Mouse (Mus musculus) hindbrain, embryonic 10.5 days (tissue): Measurements from ENCODE around the gene Kcnq1. TPM values are rescaled to one million over a fixed set of nuclear protein-coding genes. Genes with fewer than 3 reads are reported as not detected.

Source experiments
- DNase-seq: peaks from one replicate; pipeline ENCODE4 v3.0.0-alpha.2; 2017; ENCODE audit warnings: low spot score
- H3K27ac ChIP-seq: fragments of 300-500 bp; sonication (generic); 2 replicates; pipeline ENCODE4 v1.5.1; 2016; ENCODE audit warnings: mild to moderate bottlenecking, moderate library complexity
- H3K27me3 ChIP-seq: fragments of 300-500 bp; sonication (generic); 2 replicates; pipeline ENCODE4 v1.6.1; 2016; ENCODE audit warnings: mild to moderate bottlenecking; ENCODE audit not compliant: poor library complexity, insufficient read depth, severe bottlenecking
- H3K36me3 ChIP-seq: fragments of 300-500 bp; sonication (generic); 2 replicates; pipeline ENCODE4 v1.6.1; 2016; ENCODE audit warnings: mild to moderate bottlenecking, moderate library complexity
- H3K4me1 ChIP-seq: fragments of 300-500 bp; sonication (generic); replicated peaks from 2 replicates; pipeline ENCODE4 v1.6.1; 2016; ENCODE audit warnings: mild to moderate bottlenecking
- H3K4me3 ChIP-seq: fragments of 300-500 bp; sonication (generic); 2 replicates; pipeline ENCODE4 v1.5.1; 2016; ENCODE audit warnings: mild to moderate bottlenecking, moderate library complexity
- H3K9me3 ChIP-seq: fragments of 300-500 bp; sonication (generic); 2 replicates; pipeline ENCODE4 v1.6.1; 2016; ENCODE audit warnings: mild to moderate bottlenecking, moderate library complexity
- WGBS: fragments of 180-500 bp; shearing (Covaris S2); methylation state at CpG from one replicate; pipeline ENCODE4 v1.1.7; 2016; 5-methylcytosine and 5-hydroxymethylcytosine counted together
- polyA plus RNA-seq: library from polyadenylated mRNA; unstranded; fragments of >200 nt; fragmentation: Nextera tagmentation; extraction: Ambion mirVana; gene quantifications from 2 replicates; pipeline ENCODE4 v1.2.1, GENCODE M21; 2016

Gene Kcnq1
- polyA plus RNA-seq, 1 experiment from 2014 or later = 2.3 TPM

- H3K27me3 ChIP-seq = peaks cover 18% of the 10 kb centered on the region
- H3K4me1 ChIP-seq = 0 out of 2 replicates have a peak, but pooled peaks cover 2% of the 10 kb centered on the region
- no peak overlapping the region for H3K27ac ChIP-seq
- H3K4me3 ChIP-seq = no peak overlapping the region
- WGBS = 63% methylated on average over 1 of the region's 1 CpGs
- no peak for DNase-seq
- no peaks in the 10 kb centered on the region for H3K36me3 ChIP-seq
- no peaks in the 10 kb centered on the region for H3K9me3 ChIP-seq
Measured at GRCm38 (mm10) chr7:143095554-143095907, 10.6 kb upstream of the Kcnq1 start.

DNA sequence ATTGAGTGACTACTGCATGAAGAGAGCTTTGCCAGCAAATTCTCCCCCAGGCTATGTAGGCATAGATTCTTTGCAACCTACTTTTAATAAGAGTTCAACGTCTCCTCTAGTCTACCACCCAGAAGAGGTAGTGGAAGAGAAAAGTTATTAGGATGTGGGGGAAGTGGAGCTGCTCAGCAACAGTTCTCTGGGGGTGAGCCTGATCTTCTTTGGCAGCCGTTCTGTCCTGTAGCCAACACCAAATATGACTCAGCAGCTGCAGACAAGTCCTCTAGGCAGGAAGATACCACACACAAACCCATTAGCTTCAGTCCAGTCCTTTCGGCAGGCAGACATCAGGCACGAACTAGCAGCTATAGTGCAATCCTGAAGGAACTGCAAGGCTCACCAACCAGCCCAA, 5.4 kb upstream of the Kcnq1 start:
- peaks cover 34% of the 10 kb centered on the region for H3K27me3 ChIP-seq
- DNase-seq = no peak

DNA sequence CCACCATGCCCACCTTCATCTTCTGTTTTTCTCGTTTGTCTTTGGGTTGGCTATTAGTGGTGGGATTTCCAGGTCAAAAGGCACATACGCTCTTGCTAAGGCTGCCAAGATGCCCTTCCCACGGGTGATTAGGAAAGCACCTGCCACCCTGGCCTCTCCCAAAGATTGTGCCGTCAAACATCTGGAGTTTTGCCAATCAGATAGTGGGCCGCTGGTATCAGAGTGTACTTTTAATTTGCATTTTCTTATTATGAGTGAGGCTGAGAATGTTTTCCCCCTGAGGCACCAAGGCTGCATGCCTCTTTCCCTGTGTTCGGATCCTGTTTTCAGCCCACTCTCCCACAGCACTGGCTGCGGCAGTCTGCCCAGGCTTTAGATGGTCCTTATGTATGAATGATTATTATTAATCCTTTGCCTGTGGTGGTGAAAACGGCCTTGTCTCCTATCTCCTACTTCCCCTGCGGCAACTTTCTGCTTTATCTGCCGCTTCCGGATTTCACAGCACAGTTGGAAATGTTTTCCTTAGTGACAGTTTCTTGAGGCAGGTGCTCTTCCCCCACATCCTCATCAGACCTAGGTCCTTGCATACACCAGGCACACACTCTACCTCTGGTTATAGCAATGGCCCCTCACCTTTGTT, 784 bp upstream of the Kcnq1 start:
- Histone ChIP-seq H3K27ac (no peak overlapping the region), H3K36me3 (no peaks in the 10 kb centered on the region), H3K4me1 (peaks cover 36% of the 10 kb centered on the region), H3K27me3 (peaks cover 71% of the 10 kb centered on the region), H3K9me3 (no peaks in the 10 kb centered on the region), H3K4me3 (no peak overlapping the region)
- DNase-seq = no peak
- WGBS = 75% methylated on average over 11 of the region's 11 CpGs

More for the DNA sequence above, 5.4 kb upstream of the Kcnq1 start:
- Histone ChIP-seq H3K36me3 (no peaks in the 10 kb centered on the region), H3K9me3 (no peaks in the 10 kb centered on the region), H3K27ac (no peak overlapping the region), H3K4me1 (no peaks in the 10 kb centered on the region), H3K4me3 (no peak overlapping the region)
- WGBS = 82% methylated on average over 4 of the region's 4 CpGs

DNA sequence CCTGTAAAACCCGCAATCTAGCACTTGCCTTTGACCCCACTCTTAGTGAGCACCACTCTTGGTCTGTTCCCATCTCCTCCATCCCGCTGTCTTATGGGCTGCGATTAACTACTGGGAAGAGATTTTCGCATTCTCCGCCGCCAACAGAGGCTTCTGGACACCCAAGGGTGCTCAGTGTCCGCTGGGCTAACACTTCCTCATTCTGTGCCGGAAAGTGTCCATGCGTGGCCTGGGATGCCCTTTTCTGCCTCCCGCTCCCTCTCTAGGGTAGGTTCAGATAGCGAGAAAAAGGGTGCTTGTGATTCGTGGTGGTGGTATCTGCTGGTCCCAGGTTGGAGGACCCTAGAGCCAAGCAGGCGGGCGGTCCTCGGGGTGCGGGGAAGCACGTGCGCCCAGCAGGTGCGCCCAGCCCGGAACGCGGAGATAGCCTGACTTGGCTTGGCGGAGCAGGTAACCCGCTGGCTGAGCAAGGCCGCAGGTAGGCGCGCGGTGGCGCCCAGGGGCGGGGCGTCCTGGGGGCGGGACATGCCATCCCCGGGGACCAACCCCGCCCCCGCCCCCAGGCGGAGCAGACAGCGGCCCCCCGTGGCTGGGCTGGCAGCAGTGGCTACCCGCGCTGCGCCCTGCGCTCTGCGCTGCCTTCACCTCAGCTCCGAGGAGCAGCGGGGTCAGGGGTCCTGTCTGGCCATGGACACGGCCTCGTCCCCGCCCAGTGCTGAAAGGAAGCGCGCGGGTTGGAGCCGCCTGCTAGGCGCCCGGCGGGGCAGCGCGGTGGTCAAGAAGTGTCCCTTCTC, 707 bp downstream of the Kcnq1 start:
- H3K27ac ChIP-seq = 0 out of 2 replicates have a peak overlapping the region, but pooled peaks have one; percentile 13
- WGBS = 7% methylated on average over 56 of the region's 57 CpGs
- peak overlapping the region; percentile 51 for H3K4me3 ChIP-seq
- peak; percentile 26 for DNase-seq
- H3K36me3 ChIP-seq = no peaks in the 10 kb centered on the region
- peaks cover 36% of the 10 kb centered on the region for H3K4me1 ChIP-seq
- H3K9me3 ChIP-seq = no peaks in the 10 kb centered on the region
- peaks cover 82% of the 10 kb centered on the region for H3K27me3 ChIP-seq

DNA sequence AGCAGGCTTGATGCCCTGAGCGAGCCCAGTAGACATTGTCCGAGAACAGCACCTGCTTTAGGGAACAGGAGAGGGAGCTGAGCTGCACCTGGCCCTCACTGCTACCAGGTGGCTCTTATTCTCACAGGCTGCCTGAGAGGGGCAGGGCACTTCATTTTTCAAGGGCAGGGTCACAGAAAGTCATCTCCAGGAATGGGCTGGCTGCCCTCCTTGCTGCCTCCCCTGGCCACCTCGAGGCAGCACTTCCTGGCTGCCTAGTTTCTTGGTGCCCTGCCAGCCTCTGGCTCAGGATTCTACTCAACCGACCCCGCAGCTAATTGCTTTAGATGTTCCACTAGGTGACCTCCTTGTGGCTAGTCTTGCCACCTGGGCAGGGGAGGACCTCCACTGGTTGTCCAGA, 2.0 kb downstream of the Kcnq1 start:
- Histone ChIP-seq H3K27me3 (peaks cover 75% of the 10 kb centered on the region), H3K9me3 (no peaks in the 10 kb centered on the region), H3K4me1 (peaks cover 36% of the 10 kb centered on the region), H3K4me3 (no peak overlapping the region), H3K36me3 (no peaks in the 10 kb centered on the region), H3K27ac (no peak overlapping the region)
- DNase-seq = no peak
- WGBS = 53% methylated on average over 5 of the region's 5 CpGs

- 39% methylated on average over 3 of the region's 3 CpGs for WGBS
Measured at GRCm38 (mm10) chr7:143108996-143109660, 3.0 kb downstream of the Kcnq1 start.

GRCm38 (mm10) chr7:143109696-143110095, 3.5 kb downstream of the Kcnq1 start:
- Histone ChIP-seq H3K4me3 (no peak overlapping the region), H3K27ac (0 out of 2 replicates have a peak overlapping the region, but pooled peaks have one; percentile 12), H3K9me3 (peaks cover 6% of the 10 kb centered on the region), H3K27me3 (peaks cover 67% of the 10 kb centered on the region), H3K36me3 (no peaks in the 10 kb centered on the region), H3K4me1 (peaks cover 36% of the 10 kb centered on the region)
- no peak for DNase-seq
- 59% methylated on average over 3 of the region's 3 CpGs for WGBS

More at GRCm38 (mm10) chr7:143108996-143109660, 3.0 kb downstream of the Kcnq1 start:
- Histone ChIP-seq H3K4me3 (no peak overlapping the region), H3K36me3 (no peaks in the 10 kb centered on the region), H3K27me3 (peaks cover 70% of the 10 kb centered on the region), H3K9me3 (peaks cover under 1% of the 10 kb centered on the region; the same call in 1 of the 2 replicates), H3K27ac (0 out of 2 replicates have a peak overlapping the region, but pooled peaks have one; percentile 12), H3K4me1 (peaks cover 36% of the 10 kb centered on the region)
- DNase-seq = no peak

GRCm38 (mm10) chr7:143110803-143111202, 4.6 kb downstream of the Kcnq1 start:
- 67% methylated on average over 1 of the region's 1 CpGs for WGBS
- Histone ChIP-seq H3K36me3 (no peaks in the 10 kb centered on the region), H3K27me3 (peaks cover 55% of the 10 kb centered on the region), H3K9me3 (peaks cover 10% of the 10 kb centered on the region), H3K4me3 (no peak overlapping the region), H3K4me1 (peaks cover 36% of the 10 kb centered on the region), H3K27ac (no peak overlapping the region)
- no peak for DNase-seq

DNA sequence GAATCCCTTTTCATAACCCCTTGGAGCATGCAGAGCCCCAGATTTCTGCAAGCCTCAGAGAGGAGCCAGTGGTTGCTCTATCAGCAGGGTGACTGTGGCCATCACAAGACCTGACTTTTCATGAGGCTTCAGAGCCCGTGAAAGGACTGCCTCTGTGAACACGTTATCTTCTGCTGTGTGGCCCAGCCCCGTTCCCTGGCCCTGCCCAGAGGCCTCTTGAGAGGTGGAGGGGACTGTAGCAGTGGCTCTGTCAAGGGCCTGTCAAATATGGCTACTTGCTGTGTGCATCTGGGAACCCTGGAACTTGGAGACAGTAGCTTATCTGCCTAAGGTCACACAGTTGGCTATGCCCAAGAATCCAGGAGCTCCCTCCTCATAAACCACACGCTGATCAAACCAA, 5.6 kb downstream of the Kcnq1 start:
- 60% methylated on average over 4 of the region's 4 CpGs for WGBS
- Histone ChIP-seq H3K4me1 (peaks cover 35% of the 10 kb centered on the region), H3K27ac (no peak overlapping the region), H3K27me3 (peaks cover 46% of the 10 kb centered on the region), H3K4me3 (no peak overlapping the region), H3K9me3 (peaks cover 10% of the 10 kb centered on the region), H3K36me3 (no peaks in the 10 kb centered on the region)
- DNase-seq = no peak

DNA sequence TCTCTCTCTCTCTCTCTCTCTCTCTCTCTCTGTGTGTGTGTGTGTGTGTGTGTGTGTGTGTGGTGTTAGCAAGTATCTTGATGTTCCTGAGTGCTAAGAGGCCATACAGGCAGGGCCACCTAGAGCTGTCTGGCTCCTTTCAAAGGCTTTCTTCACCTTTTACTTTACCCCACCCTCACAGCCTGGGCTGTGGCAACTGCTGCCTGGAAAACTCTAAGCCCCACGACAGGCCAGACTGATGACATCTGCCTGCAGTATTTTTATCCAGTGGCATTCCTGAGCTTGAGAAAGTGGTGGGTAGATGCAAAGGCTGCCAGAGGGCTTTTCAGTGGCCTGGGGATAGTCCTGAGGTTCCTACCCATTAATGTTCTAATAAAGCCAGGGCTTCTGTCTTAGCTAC, 6.2 kb downstream of the Kcnq1 start:
- H3K27me3 ChIP-seq = peaks cover 40% of the 10 kb centered on the region
- peaks cover 28% of the 10 kb centered on the region for H3K4me1 ChIP-seq
- no peak overlapping the region for H3K4me3 ChIP-seq
- H3K27ac ChIP-seq = no peak overlapping the region
- WGBS = 31% methylated on average over 1 of the region's 1 CpGs
- DNase-seq = no peak
- no peaks in the 10 kb centered on the region for H3K36me3 ChIP-seq
- H3K9me3 ChIP-seq = peaks cover 10% of the 10 kb centered on the region

- Histone ChIP-seq H3K27ac (no peak overlapping the region), H3K9me3 (peaks cover 10% of the 10 kb centered on the region), H3K27me3 (peaks cover 16% of the 10 kb centered on the region), H3K4me3 (no peak overlapping the region), H3K4me1 (peaks cover 20% of the 10 kb centered on the region), H3K36me3 (no peaks in the 10 kb centered on the region)
- no peak for DNase-seq
Measured at GRCm38 (mm10) chr7:143114773-143115172, 8.6 kb downstream of the Kcnq1 start.

DNA sequence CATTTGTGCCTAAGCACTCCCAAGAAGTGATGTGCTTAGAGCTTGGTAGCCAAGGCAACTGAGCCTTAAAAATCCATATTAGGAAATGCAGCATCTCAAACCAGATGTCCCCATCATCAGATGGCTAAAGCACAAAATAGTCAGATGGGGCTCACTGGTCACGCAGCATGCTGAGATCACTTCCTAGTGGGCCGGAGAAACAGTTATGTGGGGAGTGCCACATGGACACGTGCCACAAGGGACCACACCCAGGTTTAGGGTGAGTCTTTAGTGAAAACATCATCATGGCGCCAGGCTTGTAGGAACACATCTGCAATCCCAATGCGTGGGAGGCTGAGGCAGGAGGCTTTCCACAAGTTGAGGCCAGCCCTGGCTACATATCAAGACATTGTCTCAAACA, 10.4 kb downstream of the Kcnq1 start:
- Histone ChIP-seq H3K27me3 (no peaks in the 10 kb centered on the region; the same call in 1 of the 2 replicates), H3K36me3 (no peaks in the 10 kb centered on the region), H3K9me3 (peaks cover 10% of the 10 kb centered on the region), H3K27ac (no peak overlapping the region), H3K4me1 (peaks cover 23% of the 10 kb centered on the region), H3K4me3 (no peak overlapping the region)
- WGBS = 82% methylated on average over 5 of the region's 5 CpGs
- no peak for DNase-seq

- no peaks in the 10 kb centered on the region for H3K36me3 ChIP-seq
- DNase-seq = no peak
- H3K4me1 ChIP-seq = peaks cover 45% of the 10 kb centered on the region
- WGBS = 35% methylated on average over 1 of the region's 1 CpGs
- H3K9me3 ChIP-seq = peaks cover 7% of the 10 kb centered on the region
- H3K4me3 ChIP-seq = no peak overlapping the region
- H3K27me3 ChIP-seq = no peaks in the 10 kb centered on the region
- 0 out of 2 replicates have a peak overlapping the region, but pooled peaks have one; percentile 31 for H3K27ac ChIP-seq
Measured at GRCm38 (mm10) chr7:143119407-143119806, 13.2 kb downstream of the Kcnq1 start.
